Mouse (Mus musculus): ENCODE results near the gene Adarb1. TPM values are rescaled to one million over a fixed set of nuclear protein-coding genes. Genes with fewer than 3 reads are reported as not detected.

The Adarb1 gene
- polyA plus RNA-seq, 1 experiment from 2014 or later, result 6.2 TPM

GRCm38 (mm10) chr10:77367973-77368372 lies 50.1 kb downstream of the Adarb1 start:
- no peak overlapping the region for H3K4me3 ChIP-seq (ENCODE audit: low read depth, low read length)
- no peaks in the 10 kb centered on the region for H3K4me1 ChIP-seq (replicated peaks; ENCODE audit: control insufficient read depth, insufficient read depth, low read length)
- H3K27ac ChIP-seq (ENCODE audit: low read depth, low read length), result no peak overlapping the region
- WGBS, result 86% methylated on average over 6 of the region's 6 CpGs
- H3K9ac ChIP-seq (ENCODE audit: low read length), result no peak overlapping the region
- no peak overlapping the region for H3K4me2 ChIP-seq (ENCODE audit: low read depth, low read length, severe bottlenecking)
- H3K9me3 ChIP-seq (ENCODE audit: control insufficient read depth, low read length), result no peaks in the 10 kb centered on the region
- no peaks in the 10 kb centered on the region for H3K36me3 ChIP-seq (ENCODE audit: control insufficient read depth, insufficient read depth, low read length)
- DNase-seq (ENCODE audit: low spot score), result no peak
- no peak for ATAC-seq (replicated peaks; ENCODE audit: low FRiP score)
- no peaks in the 10 kb centered on the region for H3K27me3 ChIP-seq (ENCODE audit: control insufficient read depth, insufficient read depth, low read length)

GRCm38 (mm10) chr10:77366959-77367358 lies 51.1 kb downstream of the Adarb1 start:
- no peak overlapping the region for H3K27ac ChIP-seq (ENCODE audit: low read depth, low read length)
- DNase-seq (ENCODE audit: low spot score), result peak; percentile 24
- H3K4me2 ChIP-seq (ENCODE audit: low read depth, low read length, severe bottlenecking), result no peak overlapping the region
- H3K9me3 ChIP-seq (ENCODE audit: control insufficient read depth, low read length), result no peaks in the 10 kb centered on the region
- no peak overlapping the region for H3K4me3 ChIP-seq (ENCODE audit: low read depth, low read length)
- no peak for ATAC-seq (replicated peaks; ENCODE audit: low FRiP score)
- no peak overlapping the region for H3K9ac ChIP-seq (ENCODE audit: low read length)
- H3K36me3 ChIP-seq (ENCODE audit: control insufficient read depth, insufficient read depth, low read length), result no peaks in the 10 kb centered on the region
- WGBS, result 94% methylated on average over 4 of the region's 4 CpGs
- no peaks in the 10 kb centered on the region for H3K27me3 ChIP-seq (ENCODE audit: control insufficient read depth, insufficient read depth, low read length)
- no peaks in the 10 kb centered on the region for H3K4me1 ChIP-seq (replicated peaks; ENCODE audit: control insufficient read depth, insufficient read depth, low read length)

- no peak overlapping the region for H3K27ac ChIP-seq (ENCODE audit: low read depth, low read length)
- no peak overlapping the region for H3K4me2 ChIP-seq (ENCODE audit: low read depth, low read length, severe bottlenecking)
- no peaks in the 10 kb centered on the region for H3K27me3 ChIP-seq (ENCODE audit: control insufficient read depth, insufficient read depth, low read length)
- H3K9me3 ChIP-seq (ENCODE audit: control insufficient read depth, low read length), result no peaks in the 10 kb centered on the region
- DNase-seq (ENCODE audit: low spot score), result peak; percentile 35
- no peaks in the 10 kb centered on the region for H3K4me1 ChIP-seq (replicated peaks; ENCODE audit: control insufficient read depth, insufficient read depth, low read length)
- H3K9ac ChIP-seq (ENCODE audit: low read length), result no peak overlapping the region
- H3K36me3 ChIP-seq (ENCODE audit: control insufficient read depth, insufficient read depth, low read length), result no peaks in the 10 kb centered on the region
- WGBS, result 81% methylated on average over 2 of the region's 2 CpGs
- no peak overlapping the region for H3K4me3 ChIP-seq (ENCODE audit: low read depth, low read length)
- ATAC-seq (replicated peaks; ENCODE audit: low FRiP score), result no peak
Measured at GRCm38 (mm10) chr10:77365212-77365611, 52.9 kb downstream of the Adarb1 start.

- no peak overlapping the region for H3K27ac ChIP-seq (ENCODE audit: low read depth, low read length)
- DNase-seq (ENCODE audit: low spot score), result peak; percentile 26
- H3K27me3 ChIP-seq (ENCODE audit: control insufficient read depth, insufficient read depth, low read length), result no peaks in the 10 kb centered on the region
- no peaks in the 10 kb centered on the region for H3K36me3 ChIP-seq (ENCODE audit: control insufficient read depth, insufficient read depth, low read length)
- no peaks in the 10 kb centered on the region for H3K9me3 ChIP-seq (ENCODE audit: control insufficient read depth, low read length)
- ATAC-seq (replicated peaks; ENCODE audit: low FRiP score), result no peak
- H3K4me1 ChIP-seq (replicated peaks; ENCODE audit: control insufficient read depth, insufficient read depth, low read length), result no peaks in the 10 kb centered on the region
- no peak overlapping the region for H3K4me3 ChIP-seq (ENCODE audit: low read depth, low read length)
- 87% methylated on average over 2 of the region's 2 CpGs for WGBS
- no peak overlapping the region for H3K4me2 ChIP-seq (ENCODE audit: low read depth, low read length, severe bottlenecking)
- no peak overlapping the region for H3K9ac ChIP-seq (ENCODE audit: low read length)
Measured at GRCm38 (mm10) chr10:77360486-77360885, 57.6 kb downstream of the Adarb1 start.

- Histone ChIP-seq H3K36me3 (ENCODE audit: control insufficient read depth, insufficient read depth, low read length) (no peaks in the 10 kb centered on the region), H3K4me3 (ENCODE audit: low read depth, low read length) (no peak overlapping the region), H3K9ac (ENCODE audit: low read length) (no peak overlapping the region), H3K4me2 (ENCODE audit: low read depth, low read length, severe bottlenecking) (no peak overlapping the region), H3K4me1 (replicated peaks; ENCODE audit: control insufficient read depth, insufficient read depth, low read length) (no peaks in the 10 kb centered on the region), H3K9me3 (ENCODE audit: control insufficient read depth, low read length) (no peaks in the 10 kb centered on the region), H3K27me3 (ENCODE audit: control insufficient read depth, insufficient read depth, low read length) (no peaks in the 10 kb centered on the region), H3K27ac (ENCODE audit: low read depth, low read length) (no peak overlapping the region)
- ATAC-seq (replicated peaks; ENCODE audit: low FRiP score) (no peak), DNase-seq (ENCODE audit: low spot score) (peak; percentile 18)
- WGBS, result 89% methylated on average over 6 of the region's 6 CpGs
Measured at GRCm38 (mm10) chr10:77357957-77358356, 60.1 kb downstream of the Adarb1 start.

- no peak overlapping the region for H3K27ac ChIP-seq (ENCODE audit: low read depth, low read length)
- H3K9ac ChIP-seq (ENCODE audit: low read length), result no peak overlapping the region
- DNase-seq (ENCODE audit: low spot score) (peak; percentile 74), ATAC-seq (replicated peaks; ENCODE audit: low FRiP score) (no peak)
- no peaks in the 10 kb centered on the region for H3K36me3 ChIP-seq (ENCODE audit: control insufficient read depth, insufficient read depth, low read length)
- WGBS, result 83% methylated on average over 6 of the region's 6 CpGs
- H3K27me3 ChIP-seq (ENCODE audit: control insufficient read depth, insufficient read depth, low read length), result no peaks in the 10 kb centered on the region
- H3K9me3 ChIP-seq (ENCODE audit: control insufficient read depth, low read length), result no peaks in the 10 kb centered on the region
- no peak overlapping the region for H3K4me2 ChIP-seq (ENCODE audit: low read depth, low read length, severe bottlenecking)
- no peaks in the 10 kb centered on the region for H3K4me1 ChIP-seq (replicated peaks; ENCODE audit: control insufficient read depth, insufficient read depth, low read length)
- no peak overlapping the region for H3K4me3 ChIP-seq (ENCODE audit: low read depth, low read length)
Measured at GRCm38 (mm10) chr10:77353031-77353745, 64.9 kb downstream of the Adarb1 start.

- Histone ChIP-seq H3K4me3 (ENCODE audit: low read depth, low read length) (no peak overlapping the region), H3K9me3 (ENCODE audit: control insufficient read depth, low read length) (no peaks in the 10 kb centered on the region), H3K27ac (ENCODE audit: low read depth, low read length) (no peak overlapping the region), H3K9ac (ENCODE audit: low read length) (no peak overlapping the region), H3K4me1 (replicated peaks; ENCODE audit: control insufficient read depth, insufficient read depth, low read length) (peaks cover 9% of the 10 kb centered on the region; the same call in 1 of the 2 replicates), H3K36me3 (ENCODE audit: control insufficient read depth, insufficient read depth, low read length) (no peaks in the 10 kb centered on the region), H3K4me2 (ENCODE audit: low read depth, low read length, severe bottlenecking) (no peak overlapping the region), H3K27me3 (ENCODE audit: control insufficient read depth, insufficient read depth, low read length) (no peaks in the 10 kb centered on the region)
- WGBS, result 88% methylated on average over 3 of the region's 3 CpGs
- ATAC-seq (replicated peaks; ENCODE audit: low FRiP score) (no peak), DNase-seq (ENCODE audit: low spot score) (peak; percentile 46)
Measured at GRCm38 (mm10) chr10:77342842-77343241, 75.2 kb downstream of the Adarb1 start.

- Histone ChIP-seq H3K4me1 (replicated peaks; ENCODE audit: control insufficient read depth, insufficient read depth, low read length) (peaks cover 9% of the 10 kb centered on the region; the same call in 1 of the 2 replicates), H3K4me3 (ENCODE audit: low read depth, low read length) (no peak overlapping the region), H3K36me3 (ENCODE audit: control insufficient read depth, insufficient read depth, low read length) (no peaks in the 10 kb centered on the region), H3K27me3 (ENCODE audit: control insufficient read depth, insufficient read depth, low read length) (no peaks in the 10 kb centered on the region), H3K27ac (ENCODE audit: low read depth, low read length) (no peak overlapping the region), H3K4me2 (ENCODE audit: low read depth, low read length, severe bottlenecking) (no peak overlapping the region), H3K9me3 (ENCODE audit: control insufficient read depth, low read length) (no peaks in the 10 kb centered on the region), H3K9ac (ENCODE audit: low read length) (no peak overlapping the region)
- ATAC-seq (replicated peaks; ENCODE audit: low FRiP score) (no peak), DNase-seq (ENCODE audit: low spot score) (peak; percentile 22)
Measured at GRCm38 (mm10) chr10:77341711-77342110, 76.4 kb downstream of the Adarb1 start.

- DNase-seq (ENCODE audit: low spot score) (no peak), ATAC-seq (replicated peaks; ENCODE audit: low FRiP score) (no peak)
- Histone ChIP-seq H3K36me3 (ENCODE audit: control insufficient read depth, insufficient read depth, low read length) (no peaks in the 10 kb centered on the region), H3K9me3 (ENCODE audit: control insufficient read depth, low read length) (no peaks in the 10 kb centered on the region), H3K9ac (ENCODE audit: low read length) (no peak overlapping the region), H3K4me3 (ENCODE audit: low read depth, low read length) (no peak overlapping the region), H3K4me2 (ENCODE audit: low read depth, low read length, severe bottlenecking) (no peak overlapping the region), H3K27me3 (ENCODE audit: control insufficient read depth, insufficient read depth, low read length) (no peaks in the 10 kb centered on the region), H3K27ac (ENCODE audit: low read depth, low read length) (no peak overlapping the region), H3K4me1 (replicated peaks; ENCODE audit: control insufficient read depth, insufficient read depth, low read length) (peaks cover 9% of the 10 kb centered on the region; the same call in 1 of the 2 replicates)
- 84% methylated on average over 4 of the region's 4 CpGs for WGBS
Measured at GRCm38 (mm10) chr10:77341059-77341458, 77.0 kb downstream of the Adarb1 start.
